Mouse (Mus musculus) C2C12 (cell line): Measurements from ENCODE around the gene Wdr74.

Experiments used
- CTCF ChIP-seq: IDR thresholded peaks from one replicate; pipeline ENCODE4 v1.5.1; 2011; ENCODE audit not compliant: control insufficient read depth, insufficient read depth, insufficient read length
- MAX ChIP-seq: IDR thresholded peaks from one replicate; pipeline ENCODE4 v1.6.1; 2011; ENCODE audit warnings: mild to moderate bottlenecking, control low read depth
- MYOD1 ChIP-seq: IDR thresholded peaks from one replicate; pipeline ENCODE4 v1.6.1; 2011; ENCODE audit warnings: low read depth; ENCODE audit not compliant: control insufficient read depth, insufficient read length
- MYOG ChIP-seq: IDR thresholded peaks from one replicate; pipeline ENCODE4 v1.6.1; 2011; ENCODE audit not compliant: control insufficient read depth, insufficient read length; ENCODE audit errors: extremely low read depth
- USF1 ChIP-seq: IDR thresholded peaks from one replicate; pipeline ENCODE4 v1.6.1; 2011; ENCODE audit warnings: low read depth, mild to moderate bottlenecking, control low read depth, moderate library complexity

- TF ChIP-seq CTCF (no peak), MAX (no peak), MYOD1 (no peak), USF1 (no peak), MYOG (no peak)
Observed at GRCm38 (mm10) chr19:8734334-8734733, 1.3 kb upstream of the Wdr74 start.
